Mouse (Mus musculus): ENCODE data around the gene Efcc1. TPM values are rescaled to one million over a fixed set of nuclear protein-coding genes. Genes with fewer than 3 reads are reported as not detected.

Gene Efcc1
- polyA plus RNA-seq, 1 experiment, result 0.46 TPM

- Histone ChIP-seq H3K9me3 (replicated peaks; ENCODE audit: control insufficient read depth, insufficient read depth, low read length, poor library complexity, severe bottlenecking) (no peaks in the 10 kb centered on the region), H3K27ac (ENCODE audit: insufficient read depth, low read length) (no peak overlapping the region), H3K9ac (ENCODE audit: low read depth, poor library complexity, severe bottlenecking) (no peak overlapping the region), H3K36me3 (ENCODE audit: control insufficient read depth, insufficient read depth, low read length, poor library complexity, severe bottlenecking) (no peaks in the 10 kb centered on the region), H3K4me1 (ENCODE audit: control insufficient read depth, insufficient read depth, low read length) (no peaks in the 10 kb centered on the region), H3K27me3 (ENCODE audit: control insufficient read depth, insufficient read depth, low read length, poor library complexity, severe bottlenecking) (no peaks in the 10 kb centered on the region), H3K4me3 (ENCODE audit: low read depth, low read length) (no peak overlapping the region)
- TF ChIP-seq POLR2A (IDR thresholded peaks at IDR 0.05; ENCODE audit: insufficient read depth, low read length) (no peak), CTCF (IDR thresholded peaks at IDR 0.05; ENCODE audit: low read depth, low read length) (no peak), EP300 (IDR thresholded peaks at IDR 0.05; ENCODE audit: insufficient read depth, low read depth, low read length) (no peak)
Measured at GRCm38 (mm10) chr6:87805448-87805847, 74.8 kb downstream of the Efcc1 start.

Other genes starting within 250 kb of the Efcc1 start
- gene Arhgap25, start 197.6 kb upstream of the Efcc1 start, polyA plus RNA-seq (2011; ENCODE audit: insufficient read depth, insufficient read length, low read depth, missing spikeins), result not detected in 2 replicates
- 0.32 TPM in 1 of 2 replicates, not detected in the other for gene Prokr1, start 140.1 kb upstream of the Efcc1 start, polyA plus RNA-seq (2011; ENCODE audit: insufficient read depth, insufficient read length, low read depth, missing spikeins)
- 8.5 and 8.8 TPM in 2 replicates for gene Aplf, start 58.7 kb upstream of the Efcc1 start, polyA plus RNA-seq (2011; ENCODE audit: insufficient read depth, insufficient read length, low read depth, missing spikeins)
- not detected in 2 replicates for gene Gp9, start 47.2 kb downstream of the Efcc1 start, polyA plus RNA-seq (2011; ENCODE audit: insufficient read depth, insufficient read length, low read depth, missing spikeins)
- 1.6 and 2.5 TPM in 2 replicates for gene Rab43, start 81.3 kb downstream of the Efcc1 start, polyA plus RNA-seq (2011; ENCODE audit: insufficient read depth, insufficient read length, low read depth, missing spikeins)
- gene Gm45140, start 104.9 kb downstream of the Efcc1 start, polyA plus RNA-seq (2011; ENCODE audit: insufficient read depth, insufficient read length, low read depth, missing spikeins), result 1.6 and 3.6 TPM in 2 replicates
- gene Isy1, start 107.9 kb downstream of the Efcc1 start, polyA plus RNA-seq (2011; ENCODE audit: insufficient read depth, insufficient read length, low read depth, missing spikeins), result 56.0 and 69.3 TPM in 2 replicates
- 466 and 481 TPM in 2 replicates for gene Cnbp, start 120.2 kb downstream of the Efcc1 start, polyA plus RNA-seq (2011; ENCODE audit: insufficient read depth, insufficient read length, low read depth, missing spikeins)
- gene Copg1, start 156.9 kb downstream of the Efcc1 start, polyA plus RNA-seq (2011; ENCODE audit: insufficient read depth, insufficient read length, low read depth, missing spikeins), result 73.3 and 74.5 TPM in 2 replicates
- 63.8 and 65.7 TPM in 2 replicates for gene Hmces, start 183.1 kb downstream of the Efcc1 start, polyA plus RNA-seq (2011; ENCODE audit: insufficient read depth, insufficient read length, low read depth, missing spikeins)